Mouse (Mus musculus): ENCODE results near the gene Pias3.
A peak's percentile ranks its signal among the peaks of the same experiment; 100 is the strongest.
"Not testable (repeated sequence)": the region's sequence is repeated elsewhere in the genome, so short reads cannot be mapped to it uniquely, and the experiment has no call there.

The Pias3 gene

DNA sequence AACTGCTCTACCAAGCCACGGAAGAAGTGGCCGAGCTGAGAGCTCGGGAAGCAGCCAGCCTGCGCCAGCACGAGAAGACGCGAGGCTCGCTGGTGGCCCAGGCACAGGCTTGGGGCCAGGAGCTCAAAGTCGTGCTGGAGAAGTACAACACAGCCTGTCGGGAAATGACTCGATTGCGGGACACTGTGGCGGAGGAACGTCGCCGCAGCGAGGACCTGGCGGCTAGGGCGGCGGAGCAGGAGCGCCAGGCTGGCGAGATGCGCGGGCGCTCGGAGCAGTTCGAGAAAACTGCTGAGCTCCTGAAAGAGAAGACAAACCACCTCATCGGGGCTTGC is 11.4 kb upstream of the Pias3 start:
- DNase-seq (ENCODE audit: low spot score in 2 of 2): no peak

DNA sequence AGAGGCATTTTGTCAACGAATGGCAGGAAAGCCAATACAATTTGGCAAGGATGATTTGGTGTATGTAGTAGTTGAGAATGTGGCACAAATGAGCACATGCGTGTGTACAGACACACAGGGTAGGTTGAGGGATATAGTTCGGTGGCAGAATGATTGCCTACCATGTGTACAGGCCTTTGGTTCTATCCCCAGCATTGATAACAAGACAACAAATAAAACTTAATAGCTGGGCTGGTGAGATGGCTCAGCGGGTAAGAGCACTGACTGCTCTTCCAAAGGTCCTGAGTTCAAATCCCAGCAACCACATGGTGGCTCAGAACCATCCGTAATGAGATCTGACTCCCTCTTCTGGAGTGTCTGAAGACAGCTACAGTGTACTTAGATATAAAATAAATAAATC is 10.1 kb upstream of the Pias3 start:
- DNase-seq (ENCODE audit: low spot score in 2 of 2): not testable (repeated sequence)

DNA sequence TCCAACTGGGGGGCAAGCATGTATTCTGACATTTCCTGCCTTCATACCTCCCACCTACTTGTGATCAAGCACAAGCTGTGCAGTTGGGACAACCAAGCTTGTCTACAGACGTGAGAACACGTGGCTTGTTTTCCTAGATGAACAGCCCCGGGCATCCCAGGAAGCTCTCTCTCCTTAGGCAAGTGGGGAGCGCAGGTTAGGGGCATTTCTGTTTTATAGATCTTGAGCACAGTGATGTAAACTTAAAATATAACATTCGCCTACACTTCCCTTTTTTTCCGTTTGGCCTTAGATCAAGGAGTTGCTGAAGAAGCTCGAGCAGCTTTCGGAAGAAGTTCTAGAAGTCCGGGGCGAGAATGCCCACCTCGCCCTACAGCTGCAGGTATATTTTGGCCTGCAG is 7.3 kb upstream of the Pias3 start:
- DNase-seq (ENCODE audit: low spot score in 2 of 2): no peak

DNA sequence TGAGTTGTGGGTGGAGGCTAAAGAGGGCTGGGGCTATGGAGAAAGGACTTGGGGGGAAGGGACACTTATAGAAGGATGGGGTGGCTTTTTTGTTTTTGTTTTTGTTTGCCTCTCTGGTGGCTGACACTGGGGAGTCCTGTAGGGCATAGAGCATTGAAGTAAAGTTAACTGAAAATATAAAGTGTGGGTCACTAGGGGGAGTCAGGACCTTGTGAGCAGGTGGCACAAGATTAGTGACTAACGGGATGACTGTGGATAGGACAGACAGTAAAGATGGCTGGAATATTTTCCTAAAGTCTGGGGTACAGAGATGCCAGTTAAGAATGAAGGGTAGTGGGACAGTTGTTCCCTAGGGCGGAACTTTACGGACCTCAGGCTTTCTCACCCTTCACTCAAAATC is 5.9 kb upstream of the Pias3 start:
- DNase-seq (ENCODE audit: low spot score in 2 of 2): no peak

DNA sequence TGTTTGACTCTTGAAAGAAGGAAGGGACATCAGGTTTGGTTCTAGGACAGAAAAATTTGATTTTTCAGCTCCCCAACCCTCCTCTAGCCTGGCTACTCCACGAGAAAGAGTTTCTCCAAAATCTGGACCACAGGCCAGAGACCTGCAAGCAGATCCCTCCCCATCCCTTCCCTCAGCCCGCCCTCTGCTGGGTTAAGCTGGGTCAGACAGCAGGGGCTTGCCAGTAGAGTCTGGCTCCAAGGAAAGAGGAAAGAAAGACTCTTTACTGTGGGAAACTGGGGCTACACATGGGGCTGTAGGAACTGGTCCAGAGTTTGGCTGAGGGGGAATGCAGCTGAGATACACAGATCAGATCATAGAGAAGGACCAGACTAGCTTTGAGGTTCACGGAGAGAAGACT is 3.7 kb upstream of the Pias3 start:
- DNase-seq (ENCODE audit: low spot score in 2 of 2): peak in 1 of 2 experiments; percentile 76

DNA sequence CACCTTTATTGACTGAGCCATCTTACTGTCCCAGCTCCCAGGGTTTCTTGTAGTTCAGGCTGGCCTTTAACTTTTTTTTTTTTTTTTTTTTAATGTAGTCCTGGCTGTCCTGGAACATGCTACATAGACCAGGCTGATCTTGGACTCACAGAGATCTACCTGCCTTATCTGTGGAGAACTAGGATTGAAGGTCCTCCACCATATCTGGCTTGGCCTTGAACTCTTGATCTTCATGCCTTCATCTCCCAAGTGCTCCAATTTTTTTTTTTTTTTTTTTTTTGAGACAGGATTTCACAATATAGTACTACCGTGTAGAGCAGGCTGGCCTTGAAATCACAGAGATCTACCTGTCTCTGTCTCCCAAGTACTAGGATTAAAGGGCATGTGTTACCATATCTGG is 2.6 kb upstream of the Pias3 start:
- DNase-seq (ENCODE audit: low spot score in 2 of 2): no peak

DNA sequence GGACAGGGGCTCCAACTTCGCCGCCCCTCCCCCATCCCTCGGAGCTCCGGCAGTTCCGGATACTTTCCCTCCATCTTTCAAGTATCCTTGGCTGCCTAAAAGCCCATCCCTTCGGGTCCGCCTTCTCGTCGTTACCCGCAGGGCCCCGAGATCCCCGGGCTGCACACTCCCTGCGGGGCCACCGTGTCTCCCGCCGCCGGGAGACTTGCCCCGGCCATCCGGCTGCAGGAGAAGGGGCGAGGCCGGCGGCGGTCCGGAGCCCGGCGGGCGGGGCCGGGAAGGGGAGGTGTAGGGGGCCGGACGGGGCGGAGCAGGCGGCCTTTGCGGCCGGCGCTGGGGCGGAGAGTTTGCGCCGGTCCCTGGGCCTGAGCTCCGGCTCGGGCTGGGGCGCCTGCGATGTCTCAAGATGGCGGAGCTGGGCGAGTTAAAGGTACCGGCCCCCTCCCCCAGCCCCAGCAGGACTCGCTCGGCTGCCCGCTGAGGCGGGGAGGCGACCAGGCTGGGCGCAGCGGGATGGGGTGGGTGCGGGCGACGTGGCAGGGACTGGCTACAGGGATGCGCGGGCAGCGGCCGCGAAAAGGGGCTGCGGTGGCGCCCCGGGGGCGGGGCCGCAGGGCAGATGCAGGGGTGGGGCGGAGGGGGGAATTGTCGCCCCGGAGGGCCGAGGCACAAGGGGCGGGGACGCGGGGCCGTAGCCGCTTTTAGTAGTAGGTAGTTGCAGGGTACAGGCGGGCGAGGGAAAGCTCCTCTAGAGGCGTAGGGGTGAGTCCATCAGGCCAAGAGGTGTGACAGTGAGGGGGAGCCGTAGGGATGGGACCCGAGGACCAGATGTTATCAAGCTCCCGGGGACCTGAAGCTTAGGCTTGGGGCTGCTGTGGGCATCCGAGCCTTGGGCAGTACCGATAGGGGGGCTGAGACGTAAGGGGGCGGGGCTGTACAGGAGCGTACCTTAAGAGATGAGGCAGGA is 865 bp downstream of the Pias3 start:
- peak; percentile 91 to 92 for DNase-seq (ENCODE audit: low spot score in 2 of 2)

DNA sequence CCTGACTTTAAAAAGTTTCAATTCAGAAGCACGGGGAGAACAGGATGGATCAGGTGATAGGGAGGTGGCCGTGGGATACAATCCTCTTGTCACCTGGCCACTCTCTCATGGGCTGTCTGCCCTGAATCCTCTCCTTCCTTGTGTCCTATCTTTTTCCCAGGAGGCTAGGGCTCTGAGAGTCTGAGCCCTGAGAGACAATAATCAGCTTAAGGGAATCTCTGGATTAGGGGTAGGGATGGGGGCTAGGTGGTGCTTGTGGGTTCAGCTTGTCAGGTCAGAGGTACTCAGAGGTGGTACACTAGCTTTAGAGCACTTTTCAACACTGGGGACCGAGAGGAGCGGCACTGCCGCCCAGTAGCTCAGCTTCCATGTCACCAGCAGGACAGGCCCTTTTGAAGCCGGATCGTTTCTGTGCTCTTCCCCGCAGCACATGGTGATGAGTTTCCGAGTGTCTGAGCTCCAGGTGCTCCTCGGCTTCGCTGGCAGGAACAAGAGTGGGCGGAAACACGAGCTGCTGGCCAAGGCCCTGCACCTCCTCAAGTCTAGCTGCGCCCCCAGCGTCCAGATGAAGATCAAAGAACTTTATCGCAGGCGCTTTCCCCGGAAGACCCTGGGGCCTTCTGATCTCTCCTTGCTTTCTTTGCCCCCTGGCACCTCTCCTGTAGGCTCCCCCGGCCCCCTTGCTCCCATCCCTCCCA is 3.0 kb downstream of the Pias3 start:
- DNase-seq (ENCODE audit: low spot score in 2 of 2): no peak

DNA sequence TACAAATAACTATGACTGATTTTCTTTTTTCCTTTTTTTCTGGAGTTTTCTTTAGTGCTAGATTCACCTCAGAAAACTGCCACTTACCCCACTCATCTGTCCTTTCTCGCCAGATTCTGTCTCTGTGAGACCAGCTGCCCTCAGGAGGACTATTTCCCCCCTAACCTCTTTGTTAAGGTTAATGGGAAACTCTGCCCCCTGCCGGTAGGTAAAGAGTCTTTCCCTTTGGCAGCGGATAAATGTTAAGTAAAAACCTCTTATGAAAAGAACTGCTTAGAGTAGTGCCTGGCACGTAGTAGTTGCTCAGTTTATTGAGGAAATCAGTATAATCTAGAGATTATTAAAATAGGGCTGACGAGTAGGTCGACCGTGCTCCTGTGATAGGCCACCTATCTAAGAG is 4.2 kb downstream of the Pias3 start:
- no peak for DNase-seq (ENCODE audit: low spot score in 2 of 2)

DNA sequence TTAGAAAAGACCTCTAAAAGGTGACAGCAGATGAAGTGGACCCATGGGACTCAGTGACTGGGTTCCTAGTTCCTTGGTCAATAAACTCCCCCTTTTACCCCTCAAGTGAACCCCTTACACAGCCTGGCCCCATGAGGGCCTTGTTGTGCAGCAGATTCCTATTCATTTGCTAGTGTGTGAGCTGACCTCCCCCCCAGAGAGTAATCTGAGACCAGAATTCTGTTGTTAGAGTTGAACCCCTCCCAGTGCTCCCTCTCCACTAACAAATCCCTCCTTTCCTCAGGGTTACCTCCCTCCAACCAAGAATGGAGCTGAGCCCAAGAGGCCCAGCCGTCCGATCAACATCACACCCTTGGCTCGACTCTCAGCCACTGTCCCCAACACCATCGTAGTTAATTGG is 4.8 kb downstream of the Pias3 start:
- no peak for DNase-seq (ENCODE audit: low spot score in 2 of 2)

DNA sequence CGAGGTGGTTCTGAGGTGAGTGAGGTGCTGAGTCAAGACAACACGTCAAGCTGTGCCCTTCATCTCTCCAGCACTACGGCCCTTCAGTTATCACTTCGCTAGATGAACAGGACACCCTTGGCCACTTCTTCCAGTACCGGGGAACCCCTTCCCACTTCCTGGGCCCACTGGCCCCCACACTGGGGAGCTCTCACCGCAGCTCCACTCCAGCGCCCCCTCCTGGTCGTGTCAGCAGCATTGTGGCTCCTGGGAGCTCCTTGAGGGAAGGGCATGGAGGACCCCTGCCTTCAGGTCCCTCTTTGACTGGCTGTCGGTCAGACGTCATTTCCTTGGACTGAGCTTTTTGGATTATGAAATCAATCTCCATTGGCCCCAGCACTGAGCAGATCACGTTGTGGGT is 8.6 kb downstream of the Pias3 start:
- DNase-seq (ENCODE audit: low spot score in 2 of 2): no peak

DNA sequence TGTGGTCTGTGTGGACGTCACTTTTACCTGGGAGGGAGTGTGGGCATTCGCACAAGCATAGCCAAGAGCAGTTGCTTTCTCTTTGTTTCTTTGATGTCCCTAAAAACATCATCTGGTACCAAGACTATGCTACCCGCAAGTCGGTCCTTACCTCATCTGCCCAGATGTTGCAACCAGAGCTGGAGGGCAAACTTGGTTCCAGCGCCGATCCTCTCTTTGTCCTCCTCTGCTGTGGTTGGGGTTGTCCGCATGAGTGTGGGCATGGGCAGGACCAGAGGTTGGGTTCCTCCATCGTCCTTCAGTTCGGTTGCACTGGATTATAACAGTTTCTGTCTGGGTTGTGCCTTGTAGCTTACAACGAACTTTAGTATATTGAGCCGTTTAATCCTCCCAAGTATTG is 10.0 kb downstream of the Pias3 start:
- no peak for DNase-seq (ENCODE audit: low spot score in 2 of 2)

DNA sequence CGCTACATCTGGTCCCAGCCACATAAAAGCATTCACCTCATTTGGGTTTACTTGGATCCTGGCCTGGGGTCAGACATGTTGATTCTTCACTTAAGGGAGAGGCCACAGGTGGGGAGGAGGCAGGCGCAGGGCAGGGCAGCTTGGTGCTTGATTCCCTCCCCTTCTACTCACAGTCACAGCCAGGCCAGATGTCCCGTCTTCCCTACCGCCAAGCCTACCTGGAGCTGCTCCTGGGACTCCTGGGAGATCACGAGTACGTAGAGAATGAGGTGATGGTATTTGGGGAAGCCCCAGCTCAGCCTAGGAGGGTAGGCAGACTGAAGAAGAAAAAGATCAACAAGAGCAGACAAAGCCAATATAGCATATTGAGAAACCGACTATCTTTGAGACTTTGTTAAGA is 10.8 kb downstream of the Pias3 start:
- no peak for DNase-seq (ENCODE audit: low spot score in 2 of 2)

DNA sequence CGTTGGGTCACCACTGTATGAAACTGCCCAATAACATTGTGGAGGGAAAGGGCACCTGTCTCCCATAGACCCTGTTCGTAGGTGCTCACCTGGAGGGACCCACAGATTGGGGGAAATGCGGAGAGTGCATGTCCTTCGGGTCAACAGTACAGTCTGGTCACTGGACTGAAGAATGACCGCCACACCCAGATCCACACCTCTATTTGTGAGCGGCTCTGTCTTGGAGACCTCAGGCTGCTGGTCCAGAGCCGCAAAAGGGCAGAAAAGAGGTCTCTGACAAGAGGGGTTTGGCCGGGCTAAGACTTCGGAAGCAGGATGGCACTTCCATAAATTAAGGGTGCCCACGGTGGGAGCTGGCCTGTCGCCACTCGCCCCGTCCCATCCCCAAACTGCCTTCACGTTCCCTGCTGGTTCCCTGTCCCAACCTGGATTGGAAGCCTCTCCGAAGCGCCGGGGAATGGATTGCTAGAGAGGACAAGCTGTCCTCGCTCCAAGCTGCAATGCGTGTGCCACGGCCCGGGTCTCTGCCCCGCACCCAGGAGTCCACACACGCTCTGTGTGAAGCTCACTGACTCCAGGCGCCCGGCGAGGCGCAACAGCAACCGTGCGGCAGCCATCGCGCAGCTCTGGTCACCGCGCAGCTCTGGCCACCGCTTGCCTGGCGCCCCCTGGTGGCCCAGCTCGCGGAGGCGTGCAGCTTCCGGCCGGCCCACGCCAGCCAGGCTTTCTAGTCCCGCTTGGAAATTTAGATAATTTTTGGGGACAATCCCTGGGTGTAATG is 11.9 kb downstream of the Pias3 start, which contains the start of gene Nudt17:
Nudt17 (minus strand) TSS at position 660 of the 781 bp plus-strand sequence.
- DNase-seq (ENCODE audit: low spot score in 2 of 2): peak; percentile 79 to 86

DNA sequence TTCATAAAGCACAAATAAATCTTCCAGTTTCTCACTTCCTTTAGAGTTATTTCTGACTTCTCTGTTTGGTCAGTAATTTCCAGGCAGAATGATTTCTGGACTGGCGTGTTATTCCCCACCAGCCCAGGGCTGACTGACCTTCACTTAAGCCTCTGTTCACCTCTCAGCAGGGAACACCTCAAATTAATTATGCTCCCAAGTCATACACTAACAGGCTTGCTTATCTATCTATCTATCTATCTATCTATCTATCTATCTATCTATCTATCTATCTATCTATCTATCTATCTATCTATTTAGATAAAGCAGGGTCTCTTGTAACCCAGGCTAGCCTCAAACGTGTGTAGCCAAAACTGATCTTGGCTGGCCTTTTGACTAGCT is 12.5 kb downstream of the Pias3 start:
- no peak for DNase-seq (ENCODE audit: low spot score in 2 of 2)

DNA sequence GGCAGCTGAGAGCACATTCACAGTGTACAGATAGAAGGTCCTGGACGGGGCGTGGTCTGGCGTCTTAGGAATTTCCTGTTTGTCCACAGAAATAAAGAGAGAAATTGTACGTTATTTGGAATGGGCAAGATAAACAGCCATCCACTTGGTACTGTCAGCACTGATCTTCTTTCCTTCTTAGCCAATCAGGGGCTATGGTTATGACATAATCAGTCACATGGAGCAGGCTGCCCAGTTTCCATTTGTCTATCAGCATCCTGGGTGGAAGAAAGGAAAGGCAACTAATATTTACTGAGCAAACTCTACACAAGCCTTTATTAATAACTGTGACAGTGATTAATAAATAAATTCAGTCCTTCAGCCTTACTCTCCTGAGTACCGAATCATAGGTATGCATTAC is 18.1 kb downstream of the Pias3 start:
- DNase-seq (ENCODE audit: low spot score in 2 of 2): no peak

DNA sequence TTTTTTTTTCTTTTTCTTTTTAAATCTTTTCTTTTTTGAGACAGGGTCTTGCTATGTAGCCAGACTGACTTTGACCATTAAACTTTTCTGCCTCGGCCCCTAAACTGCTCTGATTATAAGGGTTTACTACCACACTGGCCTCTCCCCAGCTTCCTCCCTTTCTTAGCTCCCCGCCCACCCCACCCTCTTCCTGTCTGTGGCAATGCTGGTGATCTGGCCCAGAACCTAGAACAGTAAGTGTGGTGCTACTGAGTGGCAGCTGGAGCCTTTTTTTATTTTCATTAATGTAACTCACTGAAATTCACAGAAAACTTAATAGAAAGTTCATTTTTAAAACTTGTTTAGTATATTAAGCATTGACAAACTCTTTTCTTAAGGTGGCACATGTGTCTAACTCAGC is 19.7 kb downstream of the Pias3 start:
- no peak for DNase-seq (ENCODE audit: low spot score in 2 of 2)

DNA sequence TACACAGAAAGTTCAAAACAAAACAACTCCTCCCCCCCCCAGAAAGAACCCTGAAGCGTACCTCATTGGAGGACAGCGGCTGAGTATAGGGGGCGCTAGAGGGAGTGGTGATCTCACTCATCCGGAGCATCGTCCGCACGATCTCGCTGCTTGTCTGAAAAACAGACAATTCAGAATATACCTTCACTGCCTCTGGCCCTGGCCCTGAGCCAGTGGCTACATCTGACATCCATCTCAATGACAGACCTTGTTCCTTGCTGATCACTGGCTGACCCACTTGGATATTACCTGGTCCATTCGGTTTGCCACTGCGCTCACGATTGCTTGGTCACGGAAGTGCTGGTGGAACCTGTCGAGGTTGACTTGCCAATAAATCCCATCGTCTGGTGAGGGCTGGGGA is 23.0 kb downstream of the Pias3 start:
- DNase-seq (ENCODE audit: low spot score in 2 of 2): no peak

DNA sequence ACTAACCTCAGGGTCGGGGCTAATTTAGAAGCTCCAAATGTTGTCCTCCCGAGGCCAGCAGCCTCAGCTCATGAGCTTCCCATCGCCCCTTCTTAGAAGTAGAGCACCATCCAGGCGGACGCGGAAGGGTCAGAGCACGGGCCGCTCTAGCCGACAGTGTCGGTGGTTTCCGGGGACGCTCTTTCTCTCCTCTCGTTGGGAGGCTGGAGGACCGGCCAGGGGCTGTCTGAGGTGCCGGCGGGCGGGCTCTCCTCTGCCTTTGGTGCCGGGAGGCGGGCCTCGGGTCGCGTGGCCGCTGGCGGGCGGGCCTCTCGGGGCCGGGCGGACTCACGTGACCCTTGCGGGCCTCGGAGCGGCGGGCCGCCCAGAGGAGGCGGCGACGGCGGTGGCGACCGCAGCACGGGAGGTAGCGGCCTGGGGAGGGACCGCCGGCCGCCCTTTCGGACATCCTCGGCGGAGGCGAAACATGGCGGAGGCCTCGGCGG is 31.2 kb downstream of the Pias3 start, which contains the start of the genes Polr3c and Rnf115:
Polr3c (minus strand) TSS at position 286 of the 485 bp plus-strand sequence.
Rnf115 (plus strand) TSS at position 322 of the 485 bp plus-strand sequence.
- peak; percentile 96 for DNase-seq (ENCODE audit: low spot score in 2 of 2)

DNA sequence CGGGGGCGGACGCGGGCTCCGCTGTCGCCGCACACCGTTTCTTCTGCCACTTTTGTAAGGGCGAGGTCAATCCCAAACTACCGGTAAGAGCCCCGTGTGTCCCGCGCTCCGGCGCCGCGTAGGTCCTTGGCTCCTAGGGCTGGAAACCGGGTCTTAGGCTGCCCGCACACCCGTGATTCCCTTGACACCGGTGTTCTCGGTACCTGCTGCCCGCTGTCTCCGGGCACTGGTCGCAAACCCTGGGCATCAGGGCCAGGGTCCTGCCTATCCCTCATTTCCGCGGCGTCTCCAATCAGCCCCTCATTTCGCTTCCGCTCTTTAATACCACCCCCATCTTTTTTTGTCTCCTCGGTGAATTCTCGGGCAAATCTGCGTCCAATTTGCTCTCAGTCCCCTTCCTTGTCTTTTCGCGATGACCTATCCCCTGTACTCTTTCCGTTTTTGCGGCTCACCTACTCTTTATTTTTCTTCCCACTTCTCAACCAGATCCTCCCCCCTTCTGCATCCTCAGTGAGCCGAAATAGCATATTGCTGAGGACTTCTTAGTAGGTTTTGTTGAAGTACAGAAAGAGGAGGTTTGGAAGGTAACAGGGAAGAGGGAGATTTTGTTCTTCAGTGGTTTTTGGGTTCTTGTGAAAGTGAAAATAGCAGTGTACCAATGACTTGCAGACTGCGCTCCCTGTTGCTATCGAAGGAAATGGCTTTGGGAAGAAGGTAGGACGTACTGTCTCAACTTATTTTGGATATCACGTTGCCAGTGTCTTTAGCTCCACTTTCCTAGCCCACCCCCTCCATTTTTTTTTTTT is 31.8 kb downstream of the Pias3 start:
- DNase-seq (ENCODE audit: low spot score in 2 of 2): no peak

Measured in urinary bladder, postnatal 4 days (tissue).